Mouse (Mus musculus): ENCODE measurements at regions not wholly inside any gene's neighbourhood (a gene's known extent, or its start where the extent isn't known, plus 50 kb on each side); places are given as distances from the start of the nearest gene placed in this dataset.

DNA sequence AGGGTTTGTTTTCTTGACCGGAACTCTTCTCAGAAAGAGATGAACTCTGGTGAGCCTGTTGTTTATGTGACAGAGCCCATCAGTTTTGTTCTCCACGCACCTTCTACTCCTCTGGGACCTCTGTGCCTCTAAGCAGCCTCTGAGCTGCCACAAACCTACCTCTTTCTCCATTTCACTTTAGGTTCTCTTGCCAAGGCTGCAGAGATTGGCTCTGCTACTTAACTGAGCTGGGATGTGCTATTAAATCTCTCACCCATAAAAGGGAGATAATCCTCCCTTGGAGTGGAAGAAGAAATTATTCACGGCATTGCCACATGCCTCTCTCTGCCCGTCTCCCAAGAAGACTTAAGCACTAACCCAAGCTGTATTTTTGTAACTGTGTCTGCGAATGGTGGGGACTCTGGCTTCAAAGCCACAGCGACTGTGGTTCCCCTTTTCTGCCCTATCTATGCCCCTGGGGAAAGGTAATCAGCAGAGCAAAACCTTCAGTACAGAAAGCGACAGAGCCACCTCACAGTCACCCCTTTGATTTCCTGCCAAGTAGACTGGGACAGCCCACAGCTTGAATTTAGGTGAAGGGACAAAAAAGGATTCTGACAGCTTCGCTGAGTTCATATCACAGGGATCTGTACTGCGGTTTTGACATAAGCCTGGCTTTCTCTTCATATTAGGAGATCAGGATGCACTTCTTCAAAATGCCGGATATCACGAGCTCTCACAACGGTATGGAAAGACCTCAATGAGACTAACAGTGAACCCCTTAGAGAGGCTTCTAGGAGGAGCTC is 118.2 kb upstream of the Abca1 start:
- Histone ChIP-seq H3K4me1 (replicated peaks; ENCODE audit: control insufficient read depth, insufficient read depth, low read length) (peaks cover 6% of the 10 kb centered on the region; the same call in 1 of the 2 replicates), H3K9ac (replicated peaks; ENCODE audit: low read depth, low read length) (no peak overlapping the region; the same call in 1 of the 2 replicates), H3K36me3 (ENCODE audit: control insufficient read depth, insufficient read depth) (no peaks in the 10 kb centered on the region), H3K9me3 (ENCODE audit: control insufficient read depth, low read length) (no peaks in the 10 kb centered on the region), H3K4me2 (ENCODE audit: low read length) (no peak overlapping the region), H3K27ac (ENCODE audit: low read length) (no peak overlapping the region), H3K27me3 (replicated peaks; ENCODE audit: control insufficient read depth, insufficient read depth, low read length) (no peaks in the 10 kb centered on the region), H3K4me3 (replicated peaks; ENCODE audit: low read length) (no peak overlapping the region)
- WGBS: 48% methylated on average over 12 of the region's 12 CpGs
- peak; percentile 26; the same call in 1 of the 2 replicates for ATAC-seq

DNA sequence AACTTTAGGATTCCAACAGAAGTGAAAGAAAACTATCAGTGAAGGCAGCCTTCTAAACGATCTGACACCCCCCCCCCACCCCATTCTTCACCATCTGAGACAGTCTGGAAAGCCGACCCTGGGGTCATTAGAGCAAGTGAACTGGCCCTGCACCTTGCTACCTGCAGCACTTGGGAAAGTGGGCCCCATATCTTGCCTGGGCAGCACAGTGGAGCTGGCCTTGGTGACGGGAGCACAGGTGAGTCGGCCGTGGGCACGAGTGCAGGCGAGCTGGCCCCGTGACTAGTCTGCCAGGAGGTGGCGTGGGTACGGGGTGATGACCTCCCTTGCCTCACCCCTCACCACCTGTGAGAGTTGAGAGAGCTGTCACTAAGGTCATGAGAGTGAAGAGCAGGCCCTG is 110.7 kb upstream of the Abca1 start:
- Histone ChIP-seq H3K36me3 (ENCODE audit: control insufficient read depth, insufficient read depth) (no peaks in the 10 kb centered on the region), H3K9ac (replicated peaks; ENCODE audit: low read depth, low read length) (no peak overlapping the region), H3K27me3 (replicated peaks; ENCODE audit: control insufficient read depth, insufficient read depth, low read length) (no peaks in the 10 kb centered on the region), H3K4me3 (replicated peaks; ENCODE audit: low read length) (no peak overlapping the region), H3K4me1 (replicated peaks; ENCODE audit: control insufficient read depth, insufficient read depth, low read length) (no peaks in the 10 kb centered on the region), H3K4me2 (ENCODE audit: low read length) (no peak overlapping the region), H3K27ac (ENCODE audit: low read length) (no peak overlapping the region), H3K9me3 (ENCODE audit: control insufficient read depth, low read length) (no peaks in the 10 kb centered on the region)
- ATAC-seq: no peak
- WGBS: 91% methylated on average over 10 of the region's 10 CpGs

DNA sequence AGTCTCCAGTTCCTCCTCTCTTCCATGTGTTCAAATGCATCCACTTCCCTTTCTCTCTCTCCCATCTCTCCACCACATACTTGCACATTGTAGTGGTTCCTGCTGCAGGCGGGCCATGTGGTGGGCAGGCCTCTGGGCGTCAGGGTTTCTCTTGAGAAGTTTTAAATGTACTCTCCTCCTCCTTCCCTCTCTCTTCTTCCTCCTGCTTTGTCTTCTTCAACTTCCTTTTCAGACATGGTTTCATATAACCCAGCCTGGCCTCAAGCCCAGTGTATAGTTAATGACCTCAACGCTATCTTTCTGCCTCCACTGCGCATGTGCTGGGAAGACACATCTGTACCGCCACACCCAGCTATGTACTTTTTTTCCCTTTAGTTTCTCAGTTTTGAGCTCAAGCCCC is 110.3 kb upstream of the Abca1 start:
- ATAC-seq: no peak
- Histone ChIP-seq H3K4me2 (ENCODE audit: low read length) (no peak overlapping the region), H3K27me3 (replicated peaks; ENCODE audit: control insufficient read depth, insufficient read depth, low read length) (no peaks in the 10 kb centered on the region), H3K9me3 (ENCODE audit: control insufficient read depth, low read length) (no peaks in the 10 kb centered on the region), H3K36me3 (ENCODE audit: control insufficient read depth, insufficient read depth) (no peaks in the 10 kb centered on the region), H3K27ac (ENCODE audit: low read length) (no peak overlapping the region), H3K9ac (replicated peaks; ENCODE audit: low read depth, low read length) (no peak overlapping the region), H3K4me1 (replicated peaks; ENCODE audit: control insufficient read depth, insufficient read depth, low read length) (peaks cover under 1% of the 10 kb centered on the region; the same call in 1 of the 2 replicates), H3K4me3 (replicated peaks; ENCODE audit: low read length) (no peak overlapping the region)
- WGBS: 91% methylated on average over 5 of the region's 5 CpGs

DNA sequence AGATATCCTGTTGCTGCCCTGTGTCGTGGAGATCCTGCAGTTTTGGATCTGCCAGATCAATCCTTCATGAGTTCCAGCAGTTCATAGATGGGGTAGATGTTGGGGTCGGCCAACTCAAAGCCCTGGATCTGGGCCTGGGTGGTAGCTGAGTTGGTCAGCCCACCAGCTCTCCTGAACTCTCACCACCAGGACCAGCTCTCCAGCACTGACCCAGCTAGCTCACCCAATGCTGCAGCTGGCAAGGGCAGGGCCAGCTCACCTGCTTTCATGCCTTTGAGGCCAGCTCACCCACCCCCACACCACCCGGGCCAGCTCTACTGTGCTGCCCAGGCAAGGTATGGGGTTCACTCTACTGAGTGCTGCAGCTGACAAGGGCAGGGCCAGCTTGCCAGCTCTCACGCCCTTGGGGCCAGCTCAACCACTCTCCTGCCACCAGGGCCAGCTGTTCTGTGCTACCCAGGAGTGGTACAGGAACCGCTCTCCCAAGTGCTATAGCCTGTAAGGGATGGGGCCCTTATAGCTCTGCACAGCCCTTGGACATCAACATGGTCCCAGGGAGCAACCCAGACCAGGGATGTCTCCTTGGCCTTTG is 109.7 kb upstream of the Abca1 start:
- peaks cover 4% of the 10 kb centered on the region for H3K4me1 ChIP-seq (replicated peaks; ENCODE audit: control insufficient read depth, insufficient read depth, low read length)
- H3K4me2 ChIP-seq (ENCODE audit: low read length): no peak overlapping the region
- H3K4me3 ChIP-seq (replicated peaks; ENCODE audit: low read length): no peak overlapping the region
- H3K9ac ChIP-seq (replicated peaks; ENCODE audit: low read depth, low read length): no peak overlapping the region
- WGBS: 95% methylated on average over 5 of the region's 5 CpGs
- no peak for ATAC-seq
- no peaks in the 10 kb centered on the region for H3K9me3 ChIP-seq (ENCODE audit: control insufficient read depth, low read length)
- H3K36me3 ChIP-seq (ENCODE audit: control insufficient read depth, insufficient read depth): no peaks in the 10 kb centered on the region
- H3K27me3 ChIP-seq (replicated peaks; ENCODE audit: control insufficient read depth, insufficient read depth, low read length): no peaks in the 10 kb centered on the region
- H3K27ac ChIP-seq (ENCODE audit: low read length): no peak overlapping the region

DNA sequence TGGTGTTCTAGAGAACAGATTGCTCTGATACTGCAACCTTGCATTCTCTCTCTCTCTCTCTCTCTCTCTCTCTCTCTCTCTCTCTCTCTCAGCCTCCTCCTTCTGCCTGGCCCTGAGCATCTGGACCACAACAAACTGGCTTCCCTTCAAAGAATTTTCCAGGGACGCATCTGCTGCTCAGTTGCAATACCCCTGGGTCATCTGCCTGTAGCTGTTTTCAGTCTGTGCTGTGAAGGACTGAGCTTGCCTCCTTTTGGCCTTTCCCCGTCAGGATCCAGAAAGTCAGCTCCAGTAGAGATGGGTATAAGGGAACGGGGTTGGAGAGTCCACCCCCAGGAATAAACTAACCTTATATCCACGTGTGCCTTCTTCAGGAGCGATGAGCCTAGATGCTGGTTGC is 105.2 kb upstream of the Abca1 start:
- Histone ChIP-seq H3K27me3 (replicated peaks; ENCODE audit: control insufficient read depth, insufficient read depth, low read length) (no peaks in the 10 kb centered on the region), H3K9me3 (ENCODE audit: control insufficient read depth, low read length) (no peaks in the 10 kb centered on the region), H3K36me3 (ENCODE audit: control insufficient read depth, insufficient read depth) (no peaks in the 10 kb centered on the region), H3K27ac (ENCODE audit: low read length) (no peak overlapping the region), H3K4me2 (ENCODE audit: low read length) (no peak overlapping the region), H3K4me1 (replicated peaks; ENCODE audit: control insufficient read depth, insufficient read depth, low read length) (peaks cover 15% of the 10 kb centered on the region), H3K4me3 (replicated peaks; ENCODE audit: low read length) (no peak overlapping the region), H3K9ac (replicated peaks; ENCODE audit: low read depth, low read length) (no peak overlapping the region)
- no peak for ATAC-seq
- WGBS: 80% methylated on average over 5 of the region's 5 CpGs

DNA sequence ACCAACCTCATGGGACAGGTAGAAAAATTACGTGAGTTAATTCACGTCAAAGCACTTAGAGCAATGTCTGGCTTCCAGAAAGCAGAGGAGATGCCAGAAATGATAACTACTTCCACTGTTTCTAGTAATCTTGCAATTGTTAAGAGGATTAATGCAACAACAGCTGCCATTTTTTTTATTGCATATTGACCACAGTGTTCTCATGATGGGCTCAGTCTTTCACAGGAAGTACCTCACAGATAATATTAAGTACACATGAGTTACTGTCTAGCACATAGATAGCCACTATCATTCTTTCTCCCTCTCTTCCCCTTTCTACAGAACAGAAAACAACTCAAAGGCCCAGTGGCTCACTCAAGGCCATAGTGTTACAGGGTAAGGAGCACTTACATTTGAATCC is 104.8 kb upstream of the Abca1 start:
- H3K27ac ChIP-seq (ENCODE audit: low read length): no peak overlapping the region
- H3K4me2 ChIP-seq (ENCODE audit: low read length): no peak overlapping the region
- WGBS: 70% methylated on average over 2 of the region's 2 CpGs
- H3K4me3 ChIP-seq (replicated peaks; ENCODE audit: low read length): no peak overlapping the region
- H3K27me3 ChIP-seq (replicated peaks; ENCODE audit: control insufficient read depth, insufficient read depth, low read length): no peaks in the 10 kb centered on the region
- no peaks in the 10 kb centered on the region for H3K9me3 ChIP-seq (ENCODE audit: control insufficient read depth, low read length)
- H3K9ac ChIP-seq (replicated peaks; ENCODE audit: low read depth, low read length): no peak overlapping the region
- H3K4me1 ChIP-seq (replicated peaks; ENCODE audit: control insufficient read depth, insufficient read depth, low read length): peaks cover 15% of the 10 kb centered on the region
- ATAC-seq: no peak
- no peaks in the 10 kb centered on the region for H3K36me3 ChIP-seq (ENCODE audit: control insufficient read depth, insufficient read depth)

DNA sequence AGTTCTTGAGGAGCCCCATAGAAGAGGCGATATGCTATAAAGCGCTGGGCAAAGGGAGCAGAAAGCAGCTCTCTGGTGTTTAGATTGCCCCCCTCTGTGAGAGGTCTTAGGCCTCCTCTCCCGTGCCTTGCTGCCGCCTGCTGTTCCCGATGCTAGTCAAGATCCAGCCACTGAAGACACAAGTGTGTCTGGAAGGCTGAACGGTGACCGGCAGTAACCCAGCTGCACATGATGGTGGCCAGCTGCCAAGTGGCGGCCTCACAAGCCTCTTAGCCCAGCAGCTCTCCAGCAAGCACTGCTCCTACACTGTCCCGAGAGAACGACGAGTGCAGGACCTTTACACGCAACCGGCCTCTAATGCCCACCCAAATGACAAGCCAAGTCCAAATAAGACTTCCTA is 104.1 kb upstream of the Abca1 start:
- Histone ChIP-seq H3K4me1 (replicated peaks; ENCODE audit: control insufficient read depth, insufficient read depth, low read length) (peaks cover 15% of the 10 kb centered on the region), H3K27ac (ENCODE audit: low read length) (no peak overlapping the region), H3K9me3 (ENCODE audit: control insufficient read depth, low read length) (no peaks in the 10 kb centered on the region), H3K4me2 (ENCODE audit: low read length) (no peak overlapping the region), H3K4me3 (replicated peaks; ENCODE audit: low read length) (no peak overlapping the region), H3K27me3 (replicated peaks; ENCODE audit: control insufficient read depth, insufficient read depth, low read length) (no peaks in the 10 kb centered on the region), H3K36me3 (ENCODE audit: control insufficient read depth, insufficient read depth) (no peaks in the 10 kb centered on the region), H3K9ac (replicated peaks; ENCODE audit: low read depth, low read length) (no peak overlapping the region)
- peak; percentile 94 for ATAC-seq
- 41% methylated on average over 13 of the region's 13 CpGs for WGBS

DNA sequence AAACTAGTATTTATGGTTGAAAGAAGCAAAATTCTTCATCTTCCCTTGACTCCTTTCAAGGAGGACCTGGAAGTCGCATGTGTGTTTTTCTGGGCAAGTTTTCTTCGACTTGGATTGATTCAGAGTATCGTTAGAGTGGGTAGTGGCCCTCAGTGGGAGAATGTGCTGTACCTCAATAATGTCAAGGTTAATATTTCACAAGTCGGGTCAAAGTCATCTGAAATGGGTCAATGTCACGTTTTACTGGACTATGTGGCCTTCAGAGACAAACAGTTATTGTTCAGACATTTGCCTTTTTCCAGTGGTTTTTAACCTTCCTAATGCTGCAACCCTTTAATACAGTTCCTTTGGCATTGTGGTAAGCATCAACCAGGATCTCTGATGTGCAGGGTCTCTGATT is 102.8 kb upstream of the Abca1 start:
- H3K36me3 ChIP-seq (ENCODE audit: control insufficient read depth, insufficient read depth): no peaks in the 10 kb centered on the region
- ATAC-seq: no peak

DNA sequence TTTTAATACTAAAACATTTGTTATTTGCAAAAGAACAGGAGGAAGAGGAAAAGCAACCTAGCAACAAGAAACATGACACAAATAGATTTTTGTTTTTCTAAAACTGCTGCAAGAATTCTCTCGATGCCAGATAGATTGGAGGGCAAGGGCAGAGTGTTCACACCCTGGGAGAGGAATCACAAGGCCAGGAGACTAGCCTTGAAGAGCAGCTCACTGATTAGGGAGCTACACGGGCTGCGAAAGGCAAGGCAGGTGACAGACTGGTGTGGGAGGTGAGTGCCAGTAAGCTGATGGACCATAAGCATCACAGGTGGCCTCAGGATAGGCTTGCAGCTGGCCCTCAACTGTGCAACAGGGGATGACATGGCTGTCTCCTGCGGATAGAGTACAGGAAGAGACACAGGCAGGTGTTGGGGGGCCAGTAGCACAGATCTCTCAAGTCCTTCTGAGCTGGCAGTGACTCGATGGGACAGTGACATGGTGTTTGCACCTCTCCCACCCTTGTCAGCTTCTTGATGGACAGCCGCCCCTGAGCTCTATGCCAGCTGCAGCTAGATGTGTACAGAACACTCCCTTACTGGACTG is 102.0 kb upstream of the Abca1 start:
- Histone ChIP-seq H3K4me3 (replicated peaks; ENCODE audit: low read length) (no peak overlapping the region), H3K4me2 (ENCODE audit: low read length) (no peak overlapping the region), H3K9me3 (ENCODE audit: control insufficient read depth, low read length) (no peaks in the 10 kb centered on the region), H3K27me3 (replicated peaks; ENCODE audit: control insufficient read depth, insufficient read depth, low read length) (no peaks in the 10 kb centered on the region), H3K36me3 (ENCODE audit: control insufficient read depth, insufficient read depth) (no peaks in the 10 kb centered on the region), H3K9ac (replicated peaks; ENCODE audit: low read depth, low read length) (no peak overlapping the region), H3K4me1 (replicated peaks; ENCODE audit: control insufficient read depth, insufficient read depth, low read length) (peaks cover 15% of the 10 kb centered on the region), H3K27ac (ENCODE audit: low read length) (no peak overlapping the region)
- no peak for ATAC-seq
- WGBS: 77% methylated on average over 6 of the region's 6 CpGs

More for the DNA sequence above, 102.8 kb upstream of the Abca1 start:
- H3K4me2 ChIP-seq (ENCODE audit: low read length): no peak overlapping the region
- H3K4me1 ChIP-seq (replicated peaks; ENCODE audit: control insufficient read depth, insufficient read depth, low read length): peaks cover 15% of the 10 kb centered on the region
- no peak overlapping the region for H3K9ac ChIP-seq (replicated peaks; ENCODE audit: low read depth, low read length)
- no peaks in the 10 kb centered on the region for H3K9me3 ChIP-seq (ENCODE audit: control insufficient read depth, low read length)
- no peak overlapping the region for H3K4me3 ChIP-seq (replicated peaks; ENCODE audit: low read length)
- 93% methylated on average over 5 of the region's 5 CpGs for WGBS
- H3K27me3 ChIP-seq (replicated peaks; ENCODE audit: control insufficient read depth, insufficient read depth, low read length): no peaks in the 10 kb centered on the region
- H3K27ac ChIP-seq (ENCODE audit: low read length): no peak overlapping the region

Measured in forebrain, embryonic 16.5 days (tissue).